Mouse (Mus musculus) liver, postnatal 0 days (tissue): ENCODE measurements around the gene Pinlyp.

Experiments
- CTCF ChIP-seq: sonication (generic); IDR thresholded peaks from 2 replicates; pipeline ENCODE4 v1.5.1; 2016; ENCODE audit warnings: antibody characterized with exemption, low read depth
- EP300 ChIP-seq: IDR thresholded peaks from 2 replicates; pipeline ENCODE4 v1.6.1; 2016; ENCODE audit warnings: antibody characterized with exemption, low read depth, mild to moderate bottlenecking

- TF ChIP-seq CTCF, result no peak
- no peak for TF ChIP-seq EP300
Observed at GRCm38 (mm10) chr7:24586828-24587227, 40.9 kb upstream of the Pinlyp start.
